Mouse (Mus musculus) MEL (cell line): ENCODE measurements around the gene Ddrgk1. TPM values are rescaled to one million over a fixed set of nuclear protein-coding genes. Genes with fewer than 3 reads are reported as not detected.

Experiments used
- DNase-seq: peaks from one replicate; pipeline ENCODE4 v3.0.0; 2011; ENCODE audit warnings: low read depth, low spot score
- H3K27ac ChIP-seq: 2 replicates; pipeline ENCODE4 v1.5.1; 2012; ENCODE audit warnings: low read depth, mild to moderate bottlenecking, control low read depth, low read length, moderate library complexity; ENCODE audit not compliant: control insufficient read depth
- H3K27me3 ChIP-seq, 2 experiments: fragments of 150-350 bp in 1 of 2; sonication (generic) in 1 of 2; 2 replicates each; pipeline ENCODE4 v1.6.1; 2012; ENCODE audit warnings: low read length in 2 of 2, mild to moderate bottlenecking in 2 of 2, improper control_type of control experiment in 1 of 2, moderate library complexity in 1 of 2; ENCODE audit not compliant: insufficient read depth in 2 of 2, control insufficient read depth in 1 of 2
- H3K36me3 ChIP-seq, 2 experiments: 2 replicates each; pipeline ENCODE4 v1.6.1; 2012 to 2014; ENCODE audit warnings: low read length in 2 of 2, improper control_type of control experiment in 1 of 2, inconsistent platforms in 1 of 2, mild to moderate bottlenecking in 1 of 2; ENCODE audit not compliant: insufficient read depth in 2 of 2, control insufficient read depth in 1 of 2
- H3K4me1 ChIP-seq, 2 experiments: fragments of 150-350 bp in 1 of 2; sonication (generic) in 1 of 2; 2 replicates each; pipeline ENCODE4 v1.6.1; 2012; ENCODE audit warnings: low read length in 2 of 2, improper control_type of control experiment in 1 of 2, mild to moderate bottlenecking in 1 of 2; ENCODE audit not compliant: insufficient read depth in 2 of 2, control insufficient read depth in 1 of 2
- H3K4me3 ChIP-seq, 2 experiments: fragments of 150-350 bp in 1 of 2; sonication (generic) in 1 of 2; 2 replicates each; pipeline ENCODE4 v1.5.1; 2012; ENCODE audit warnings: low read depth in 2 of 2, low read length in 2 of 2, mild to moderate bottlenecking in 2 of 2, moderate library complexity in 2 of 2, control low read depth in 1 of 2, improper control_type of control experiment in 1 of 2; ENCODE audit not compliant: control insufficient read depth in 1 of 2, insufficient read depth in 1 of 2
- H3K79me2 ChIP-seq: 2 replicates; pipeline ENCODE4 v1.6.1; 2012; ENCODE audit warnings: mild to moderate bottlenecking, low read length, moderate library complexity; ENCODE audit not compliant: control insufficient read depth, poor library complexity, insufficient read depth
- H3K9ac ChIP-seq: 2 replicates; pipeline ENCODE4 v1.6.1; 2012; ENCODE audit warnings: low read depth, mild to moderate bottlenecking, control low read depth, low read length, moderate library complexity; ENCODE audit not compliant: control insufficient read depth, poor library complexity, severe bottlenecking
- H3K9me3 ChIP-seq: fragments of 150-350 bp; sonication (generic); replicated peaks from 2 replicates; pipeline ENCODE4 v1.6.1; 2012; ENCODE audit warnings: mild to moderate bottlenecking, low read length, improper control_type of control experiment, moderate library complexity; ENCODE audit not compliant: insufficient read depth
- BHLHE40 ChIP-seq: IDR thresholded peaks from 2 replicates; pipeline ENCODE4 v1.6.1; 2012; ENCODE audit warnings: low read depth, mild to moderate bottlenecking, inconsistent platforms, low read length, improper control_type of control experiment, borderline replicate concordance
- CHD2 ChIP-seq: IDR thresholded peaks from 2 replicates; pipeline ENCODE4 v1.6.1; 2011; ENCODE audit warnings: low read length, improper control_type of control experiment
- CTCF ChIP-seq, 3 experiments: IDR thresholded peaks in 2 of 3; conservative IDR thresholded peaks in 1 of 3; 2 replicates each; pipeline ENCODE4 v1.5.1; 2011 to 2012; ENCODE audit warnings: low read length in 3 of 3, low read depth in 2 of 3, mild to moderate bottlenecking in 2 of 3, improper control_type of control experiment in 1 of 3, inconsistent platforms in 1 of 3, mixed read lengths in 1 of 3, moderate library complexity in 1 of 3; ENCODE audit not compliant: control insufficient read depth in 1 of 3, insufficient read depth in 1 of 3, poor library complexity in 1 of 3, severe bottlenecking in 1 of 3
- ELF1 ChIP-seq: IDR thresholded peaks from 2 replicates; pipeline ENCODE4 v1.6.1; 2014; ENCODE audit warnings: low read depth, mild to moderate bottlenecking, inconsistent platforms, low read length, improper control_type of control experiment, moderate library complexity
- EP300 ChIP-seq, 2 experiments: IDR thresholded peaks; 2 replicates each; pipeline ENCODE4 v1.6.1; 2011; ENCODE audit warnings: improper control_type of control experiment in 2 of 2, low read length in 2 of 2, low read depth in 1 of 2, mild to moderate bottlenecking in 1 of 2
- ETS1 ChIP-seq: IDR thresholded peaks from 2 replicates; pipeline ENCODE4 v1.6.1; 2012; ENCODE audit warnings: low read depth, mild to moderate bottlenecking, inconsistent platforms, low read length, improper control_type of control experiment, moderate library complexity
- GABPA ChIP-seq: IDR thresholded peaks from 2 replicates; pipeline ENCODE4 v1.6.1; 2012; ENCODE audit warnings: low read depth, mild to moderate bottlenecking, inconsistent platforms, low read length, improper control_type of control experiment, moderate library complexity
- GATA1 ChIP-seq: IDR thresholded peaks from 2 replicates; pipeline ENCODE4 v1.6.1; 2011; ENCODE audit warnings: low read depth, low read length, improper control_type of control experiment
- HCFC1 ChIP-seq: IDR thresholded peaks from 2 replicates; pipeline ENCODE4 v1.6.1; 2012; ENCODE audit warnings: low read depth, mild to moderate bottlenecking, inconsistent platforms, low read length, improper control_type of control experiment, moderate library complexity
- JUND ChIP-seq: IDR thresholded peaks from 2 replicates; pipeline ENCODE4 v1.6.1; 2011; ENCODE audit warnings: low read depth, mild to moderate bottlenecking, improper control_type of control experiment, low read length
- KAT2A ChIP-seq: conservative IDR thresholded peaks from 2 replicates; pipeline ENCODE4 v1.6.1; 2012; ENCODE audit warnings: low read depth, low read length, improper control_type of control experiment, inconsistent platforms
- MAFK ChIP-seq: IDR thresholded peaks from 2 replicates; pipeline ENCODE4 v1.6.1; 2011; ENCODE audit warnings: low read depth, mild to moderate bottlenecking, low read length, improper control_type of control experiment, borderline replicate concordance
- MAX ChIP-seq: IDR thresholded peaks from 2 replicates; pipeline ENCODE4 v1.6.1; 2011; ENCODE audit warnings: low read length, improper control_type of control experiment
- MAZ ChIP-seq: IDR thresholded peaks from 2 replicates; pipeline ENCODE4 v1.6.1; 2012; ENCODE audit warnings: low read depth, mild to moderate bottlenecking, inconsistent platforms, low read length, improper control_type of control experiment
- MEF2A ChIP-seq: IDR thresholded peaks from 2 replicates; pipeline ENCODE4 v1.6.1; 2014; ENCODE audit warnings: low read depth, mild to moderate bottlenecking, inconsistent platforms, low read length, improper control_type of control experiment; ENCODE audit not compliant: poor library complexity, insufficient replicate concordance, severe bottlenecking; ENCODE audit errors: extremely low read depth
- MYB ChIP-seq: IDR thresholded peaks from 2 replicates; pipeline ENCODE4 v1.6.1; 2011; ENCODE audit warnings: mild to moderate bottlenecking, low read depth, low read length, improper control_type of control experiment
- MYC ChIP-seq: IDR thresholded peaks from 2 replicates; pipeline ENCODE4 v1.6.1; 2011; ENCODE audit warnings: low read depth, mild to moderate bottlenecking, low read length, improper control_type of control experiment, moderate library complexity
- NRF1 ChIP-seq: IDR thresholded peaks from 2 replicates; pipeline ENCODE4 v1.6.1; 2014; ENCODE audit warnings: low read depth, mild to moderate bottlenecking, inconsistent platforms, low read length, improper control_type of control experiment, moderate library complexity; ENCODE audit not compliant: poor library complexity, insufficient read depth, severe bottlenecking
- POLR2A ChIP-seq, 2 experiments: IDR thresholded peaks; 2 replicates each; pipeline ENCODE4 v1.6.1; 2011 to 2012; ENCODE audit warnings: low read length in 2 of 2, mild to moderate bottlenecking in 2 of 2, control low read depth in 1 of 2, improper control_type of control experiment in 1 of 2, low read depth in 1 of 2, moderate library complexity in 1 of 2; ENCODE audit not compliant: control insufficient read depth in 1 of 2, insufficient read depth in 1 of 2, poor library complexity in 1 of 2
- POLR2AphosphoS2 ChIP-seq: IDR thresholded peaks from 2 replicates; pipeline ENCODE4 v1.6.1; 2011; ENCODE audit warnings: low read length, improper control_type of control experiment
- POLR2AphosphoS5 ChIP-seq: IDR thresholded peaks from 2 replicates; pipeline ENCODE4 v1.6.1; 2012; ENCODE audit warnings: low read depth, borderline replicate concordance, mild to moderate bottlenecking, inconsistent platforms, low read length, moderate library complexity, mixed read lengths
- RAD21 ChIP-seq: IDR thresholded peaks from 2 replicates; pipeline ENCODE4 v1.6.1; 2011; ENCODE audit warnings: mild to moderate bottlenecking, low read depth, low read length, improper control_type of control experiment
- RCOR1 ChIP-seq: IDR thresholded peaks from 2 replicates; pipeline ENCODE4 v1.6.1; 2012; ENCODE audit warnings: low read depth, mild to moderate bottlenecking, inconsistent platforms, low read length, improper control_type of control experiment
- SMC3 ChIP-seq: IDR thresholded peaks from 2 replicates; pipeline ENCODE4 v1.6.1; 2011; ENCODE audit warnings: low read depth, low read length, improper control_type of control experiment
- TAL1 ChIP-seq: IDR thresholded peaks from 2 replicates; pipeline ENCODE4 v1.6.1; 2012; ENCODE audit warnings: mild to moderate bottlenecking, inconsistent platforms, low read length, moderate library complexity, mixed read lengths
- TCF12 ChIP-seq: IDR thresholded peaks from 2 replicates; pipeline ENCODE4 v1.6.1; 2014; ENCODE audit warnings: low read depth, mild to moderate bottlenecking, inconsistent platforms, low read length, improper control_type of control experiment, moderate library complexity
- UBTF ChIP-seq: IDR thresholded peaks from 2 replicates; pipeline ENCODE4 v1.6.1; 2012; ENCODE audit warnings: low read depth, mild to moderate bottlenecking, inconsistent platforms, low read length, improper control_type of control experiment, moderate library complexity, borderline replicate concordance; ENCODE audit not compliant: insufficient read depth
- USF1 ChIP-seq: IDR thresholded peaks from 2 replicates; pipeline ENCODE4 v1.6.1; 2014; ENCODE audit warnings: low read depth, mild to moderate bottlenecking, inconsistent platforms, low read length, improper control_type of control experiment, moderate library complexity
- USF2 ChIP-seq, 2 experiments: IDR thresholded peaks; 2 replicates each; pipeline ENCODE4 v1.6.1; 2011 to 2012; ENCODE audit warnings: improper control_type of control experiment in 2 of 2, low read length in 2 of 2, borderline replicate concordance in 1 of 2, inconsistent platforms in 1 of 2, low read depth in 1 of 2, mild to moderate bottlenecking in 1 of 2; ENCODE audit not compliant: insufficient read depth in 1 of 2
- ZC3H11A ChIP-seq: IDR thresholded peaks from 2 replicates; pipeline ENCODE4 v1.6.1; 2012; ENCODE audit warnings: low read depth, mild to moderate bottlenecking, inconsistent platforms, low read length, improper control_type of control experiment
- ZMIZ1 ChIP-seq: IDR thresholded peaks from 2 replicates; pipeline ENCODE4 v1.6.1; 2012; ENCODE audit warnings: low read depth, mild to moderate bottlenecking, inconsistent platforms, low read length, improper control_type of control experiment, moderate library complexity
- polyA plus RNA-seq, 2 experiments: library from polyadenylated mRNA; stranded (reverse) in 1 of 2; unstranded in 1 of 2; fragments of >175 nt in 1 of 2; fragments of >200 nt in 1 of 2; gene quantifications; 2 replicates each; pipeline versions ENCODE4 v1.2.1 to v1.2.4; 2012; ENCODE audit warnings: low replicate concordance in 2 of 2, low read depth in 1 of 2; ENCODE audit not compliant: insufficient read length in 2 of 2, insufficient read depth in 1 of 2, missing spikeins in 1 of 2
- total RNA-seq: library from RNA; depleted of rRNA; stranded (reverse); fragments of 300-350 nt; gene quantifications from 2 replicates; pipeline ENCODE4 v1.2.3, GENCODE M21; 2012

The Ddrgk1 gene
- total and polyA plus RNA-seq, 3 experiments: 52.7 to 73.6 TPM; not detected in 1

GRCm38 (mm10) chr2:130653760-130654159, 10.7 kb downstream of the Ddrgk1 start:
- Histone ChIP-seq H3K36me3 (peaks cover 2 to 13% of the 10 kb centered on the region in 2 experiments; a peak in 3 of 4 replicates), H3K27ac (no peak overlapping the region), H3K27me3 (no peaks in the 10 kb centered on the region), H3K9ac (no peak overlapping the region), H3K4me3 (no peak overlapping the region), H3K4me1 (peaks cover 11 to 19% of the 10 kb centered on the region in 2 experiments), H3K79me2 (no peaks in the 10 kb centered on the region), H3K9me3 (no peaks in the 10 kb centered on the region)
- DNase-seq: peak; percentile 35
- no peak for TF ChIP-seq POLR2AphosphoS5
- TF ChIP-seq HCFC1: no peak
- TF ChIP-seq ELF1: no peak
- no peak for TF ChIP-seq MEF2A
- no peak for TF ChIP-seq GABPA
- TF ChIP-seq TCF12: peak; percentile 82
- no peak for TF ChIP-seq JUND
- TF ChIP-seq MAZ: no peak
- TF ChIP-seq MYB: no peak
- peak; percentile 36 to 82 for TF ChIP-seq EP300 (IDR thresholded peaks at IDR 0.05; ENCODE audit: low read depth in 1 of 2, low read length in 2 of 2)
- no peak for TF ChIP-seq CHD2
- no peak for TF ChIP-seq KAT2A
- TF ChIP-seq GATA1: peak; percentile 70
- TF ChIP-seq MAX: no peak
- TF ChIP-seq ZMIZ1: no peak
- TF ChIP-seq CTCF (IDR thresholded peaks at IDR 0.05 in 2 of 3, conservative IDR thresholded peaks at IDR 0.05 in 1 of 3; ENCODE audit: control insufficient read depth in 1 of 3, insufficient read depth in 1 of 3, low read depth in 2 of 3, low read length in 3 of 3, poor library complexity in 1 of 3, severe bottlenecking in 1 of 3): no peak
- peak; percentile 73; the same call in 1 of the 2 replicates for TF ChIP-seq ETS1
- TF ChIP-seq TAL1: peak; percentile 89
- no peak for TF ChIP-seq ZC3H11A
- no peak; the same call in 1 of the 2 replicates for TF ChIP-seq BHLHE40
- no peak for TF ChIP-seq USF2 (IDR thresholded peaks at IDR 0.05; ENCODE audit: borderline replicate concordance in 1 of 2, insufficient read depth in 1 of 2, low read depth in 1 of 2, low read length in 2 of 2)
- TF ChIP-seq MAFK: peak; percentile 90
- TF ChIP-seq POLR2A (IDR thresholded peaks at IDR 0.05; ENCODE audit: control insufficient read depth in 1 of 2, insufficient read depth in 1 of 2, low read depth in 1 of 2, low read length in 2 of 2, poor library complexity in 1 of 2): no peak
- no peak for TF ChIP-seq NRF1
- no peak for TF ChIP-seq UBTF
- TF ChIP-seq POLR2AphosphoS2: no peak
- peak; percentile 83 for TF ChIP-seq RCOR1
- TF ChIP-seq MYC: no peak
- no peak for TF ChIP-seq RAD21
- TF ChIP-seq USF1: no peak
- TF ChIP-seq SMC3: no peak
